Mouse (Mus musculus) ES-E14 (cell line): Measurements from ENCODE around the gene Sapcd2. TPM values are rescaled to one million over a fixed set of nuclear protein-coding genes. Genes with fewer than 3 reads are reported as not detected.
A peak's percentile ranks its signal among the peaks of the same experiment; 100 is the strongest.

Experiments used
- DNase-seq: peaks from one replicate; pipeline ENCODE4 v3.0.0-alpha.2; 2013; ENCODE audit warnings: low read depth, low spot score
- H3K27ac ChIP-seq: 2 replicates; pipeline ENCODE4 v1.5.1; 2012; ENCODE audit warnings: low read depth, mild to moderate bottlenecking, low read length, moderate library complexity, mixed read lengths; ENCODE audit not compliant: poor library complexity, insufficient read depth, severe bottlenecking
- H3K36me3 ChIP-seq: 2 replicates; pipeline ENCODE4 v1.6.1; 2012; ENCODE audit warnings: mild to moderate bottlenecking, low read length, moderate library complexity, mixed read lengths; ENCODE audit not compliant: control insufficient read depth, poor library complexity, insufficient read depth, severe bottlenecking
- H3K4me1 ChIP-seq, 2 experiments: fragments of 150-350 bp in 1 of 2; sonication (generic) in 1 of 2; 2 replicates each; pipeline ENCODE4 v1.6.1; 2012; ENCODE audit warnings: low read length in 2 of 2, mild to moderate bottlenecking in 1 of 2, mixed read lengths in 1 of 2; ENCODE audit not compliant: control insufficient read depth in 2 of 2, insufficient read depth in 2 of 2, poor library complexity in 1 of 2
- H3K4me3 ChIP-seq, 2 experiments: fragments of 150-350 bp in 1 of 2; sonication (generic) in 1 of 2; 2 replicates each; pipeline ENCODE4 v1.5.1; 2012; ENCODE audit warnings: low read length in 2 of 2, low read depth in 1 of 2, mild to moderate bottlenecking in 1 of 2, mixed read lengths in 1 of 2; ENCODE audit not compliant: insufficient read depth in 1 of 2, poor library complexity in 1 of 2, severe bottlenecking in 1 of 2
- H3K9ac ChIP-seq: 2 replicates; pipeline ENCODE4 v1.6.1; 2012; ENCODE audit warnings: low read depth, mild to moderate bottlenecking, low read length, mixed read lengths; ENCODE audit not compliant: poor library complexity, insufficient read depth, severe bottlenecking
- H3K9me3 ChIP-seq: fragments of 150-350 bp; sonication (generic); 2 replicates; pipeline ENCODE4 v1.6.1; 2012; ENCODE audit warnings: low read depth, mild to moderate bottlenecking, low read length; ENCODE audit not compliant: control insufficient read depth, insufficient read depth
- CHD2 ChIP-seq: IDR thresholded peaks from 2 replicates; pipeline ENCODE4 v1.6.1; 2014; ENCODE audit warnings: mild to moderate bottlenecking, low read depth, low read length, inconsistent platforms
- HCFC1 ChIP-seq: IDR thresholded peaks from 2 replicates; pipeline ENCODE4 v1.6.1; 2012; ENCODE audit warnings: low read length, inconsistent platforms, borderline replicate concordance; ENCODE audit not compliant: insufficient read depth
- MAFK ChIP-seq: IDR thresholded peaks from 2 replicates; pipeline ENCODE4 v1.6.1; 2014; ENCODE audit warnings: mild to moderate bottlenecking, low read depth, low read length, inconsistent platforms; ENCODE audit not compliant: insufficient read depth
- ZC3H11A ChIP-seq: IDR thresholded peaks from 2 replicates; pipeline ENCODE4 v1.6.1; 2012; ENCODE audit warnings: low read depth, mild to moderate bottlenecking, inconsistent platforms, low read length, borderline replicate concordance
- ZNF384 ChIP-seq: IDR thresholded peaks from 2 replicates; pipeline ENCODE4 v1.6.1; 2012; ENCODE audit warnings: low read depth, low read length, inconsistent platforms
- in situ Hi-C, 2 experiments: fragments of 600-800 bp; cut with MboI; formaldehyde crosslinking; loops; one replicate each; pipeline ENCODE4 v1.15.1; 2025; ENCODE audit warnings: low sequenced_read_pairs in 2 of 2, inconsistent platforms in 1 of 2; ENCODE audit not compliant: unreplicated experiment in 2 of 2
- total RNA-seq: library from RNA; depleted of rRNA; stranded (reverse); fragments of 300-350 nt; gene quantifications from 2 replicates; pipeline ENCODE4 v1.2.3, GENCODE M21; 2012

The Sapcd2 gene
- total RNA-seq, 1 experiment = 34.4 TPM

DNA sequence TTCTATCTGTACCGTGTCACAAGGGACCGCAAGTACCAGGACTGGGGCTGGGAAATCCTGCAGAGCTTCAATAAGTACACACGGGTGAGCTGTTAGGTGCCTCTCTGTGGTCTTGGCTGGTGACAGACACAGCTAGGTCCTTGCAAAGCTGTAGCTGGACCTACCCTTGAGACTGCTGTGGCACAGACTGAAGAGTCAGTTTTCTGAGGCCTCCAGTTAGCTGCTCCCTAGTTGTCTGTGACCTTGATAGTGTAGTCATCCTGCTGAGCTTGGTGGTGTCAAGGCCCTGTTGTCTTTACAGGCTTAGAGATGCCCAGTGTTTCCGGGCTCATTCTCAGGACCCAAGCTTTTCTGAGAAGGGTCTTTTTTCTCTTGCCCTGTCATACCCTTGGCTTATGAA, 22.6 kb upstream of the Sapcd2 start:
- no peak overlapping the region for H3K27ac ChIP-seq
- H3K9ac ChIP-seq = no peak overlapping the region
- H3K9me3 ChIP-seq = no peaks in the 10 kb centered on the region
- peaks cover 76% of the 10 kb centered on the region for H3K36me3 ChIP-seq
- no peak overlapping the region for H3K4me3 ChIP-seq
- TF ChIP-seq ZNF384 = no peak
- no peak for TF ChIP-seq CHD2
- no peak for TF ChIP-seq HCFC1
- no peak for TF ChIP-seq ZC3H11A
- no peak for TF ChIP-seq MAFK
- in situ Hi-C loops = no loop called here
- H3K4me1 ChIP-seq = no peaks in the 10 kb centered on the region
- DNase-seq = no peak

DNA sequence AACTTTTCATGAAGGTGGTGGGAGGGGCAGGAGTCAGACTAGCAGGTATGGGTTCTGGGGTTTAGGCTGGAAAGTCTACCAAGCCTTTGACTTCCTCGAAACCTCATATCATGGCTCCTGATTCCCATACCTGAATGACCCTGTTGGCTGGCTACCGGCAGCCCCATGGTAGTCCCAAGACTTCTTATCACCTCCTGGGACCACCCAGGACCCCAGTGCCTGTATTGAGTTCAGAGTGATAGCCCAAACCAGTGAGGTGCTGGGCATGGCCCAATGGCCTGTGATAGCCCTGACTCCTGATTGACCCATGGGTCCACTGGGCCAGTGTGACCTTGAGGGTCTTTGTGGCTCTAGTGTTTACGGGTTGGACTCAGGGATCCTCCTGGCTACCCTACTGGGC, 21.4 kb upstream of the Sapcd2 start:
- no peak overlapping the region for H3K4me3 ChIP-seq
- no peaks in the 10 kb centered on the region for H3K4me1 ChIP-seq
- H3K36me3 ChIP-seq = peaks cover 67% of the 10 kb centered on the region
- H3K27ac ChIP-seq = no peak overlapping the region
- no peak for TF ChIP-seq CHD2
- no peak for TF ChIP-seq ZC3H11A
- no peak for TF ChIP-seq MAFK
- in situ Hi-C loops = no loop called here
- no peak overlapping the region for H3K9ac ChIP-seq
- H3K9me3 ChIP-seq = no peaks in the 10 kb centered on the region
- DNase-seq = no peak

DNA sequence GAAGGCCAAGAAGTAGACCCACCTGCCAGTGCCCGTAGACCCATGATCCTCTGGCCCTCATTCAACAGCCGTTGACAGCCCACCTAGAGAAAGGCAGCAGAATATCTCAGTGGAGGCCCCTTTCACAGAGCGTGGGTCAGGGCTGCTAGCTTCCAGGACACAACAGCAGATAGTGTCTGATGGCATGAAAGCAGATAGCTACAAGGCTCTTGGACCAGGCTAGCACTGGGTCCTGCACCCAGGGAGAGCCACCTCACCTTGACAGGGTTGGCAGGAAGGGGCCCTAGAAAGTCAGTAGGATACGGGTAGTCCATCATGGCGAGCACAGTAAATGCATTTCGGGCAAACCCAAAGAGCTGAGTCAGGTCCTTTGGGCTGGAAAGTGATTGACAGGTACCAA, 17.9 kb upstream of the Sapcd2 start:
- Histone ChIP-seq H3K36me3 (peaks cover 41% of the 10 kb centered on the region), H3K4me1 (peaks cover 0 to 6% of the 10 kb centered on the region in 2 experiments; a peak in 1 of 4 replicates), H3K4me3 (no peak overlapping the region), H3K27ac (no peak overlapping the region), H3K9ac (no peak overlapping the region), H3K9me3 (no peaks in the 10 kb centered on the region)
- DNase-seq = no peak
- no peak for TF ChIP-seq HCFC1
- peak; percentile 32; the same call in 1 of the 2 replicates for TF ChIP-seq MAFK
- in situ Hi-C loops = no loop called here

DNA sequence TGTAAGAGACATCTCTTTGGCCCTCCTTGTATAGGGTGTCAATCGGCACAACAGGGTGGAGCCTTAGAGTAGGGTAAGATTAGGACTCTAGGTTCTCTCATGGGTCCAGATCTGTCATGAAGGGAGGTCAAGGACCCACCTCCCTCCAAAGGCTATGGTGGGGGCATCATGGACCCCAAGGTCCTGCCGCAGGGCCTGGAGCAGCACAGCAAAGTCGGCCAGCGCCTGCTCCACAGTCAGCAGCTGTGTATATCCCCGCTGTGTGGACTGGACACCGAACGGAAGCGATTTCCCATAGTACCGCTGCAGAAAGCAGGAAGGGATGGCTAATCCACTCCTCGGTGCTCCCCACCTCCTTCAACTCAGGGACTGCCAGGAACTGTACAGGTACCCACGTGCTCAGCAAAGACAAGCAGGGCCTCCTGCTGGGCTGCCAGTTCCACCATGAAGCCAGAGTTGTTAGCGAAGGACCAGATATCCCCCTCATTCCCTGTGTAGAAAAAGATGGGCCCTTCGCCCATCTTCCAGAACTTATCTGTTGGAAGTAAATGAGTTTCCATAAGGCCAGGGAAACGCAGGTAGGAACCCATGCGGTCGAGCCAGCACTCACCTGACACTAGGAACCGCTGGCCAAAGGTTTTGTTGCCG, 16.6 kb upstream of the Sapcd2 start:
- in situ Hi-C loops = no loop called here
- TF ChIP-seq ZC3H11A (no peak), HCFC1 (no peak), ZNF384 (no peak), CHD2 (no peak), MAFK (no peak)
- H3K4me1 ChIP-seq = peaks cover 0 to 6% of the 10 kb centered on the region in 2 experiments; a peak in 1 of 4 replicates
- H3K4me3 ChIP-seq = peak overlapping the region; percentile 70 to 71
- DNase-seq = no peak
- peak overlapping the region; percentile 73 for H3K9ac ChIP-seq
- H3K36me3 ChIP-seq = peaks cover 28% of the 10 kb centered on the region
- H3K9me3 ChIP-seq = no peaks in the 10 kb centered on the region
- no peak overlapping the region for H3K27ac ChIP-seq
